Mouse (Mus musculus) testis, postnatal 14 days (tissue): ENCODE measurements at regions not wholly inside any gene's neighbourhood (a gene's known extent, or its start where the extent isn't known, plus 50 kb on each side); places are given as distances from the start of the nearest gene placed in this dataset.

Experiments used
- DNase-seq: peaks from one replicate; pipeline ENCODE4 v3.0.0; 2021; ENCODE audit warnings: low spot score

GRCm38 (mm10) chr1:111355435-111355834 is 378.1 kb upstream of the Cdh19 start:
- no peak for DNase-seq

- DNase-seq, result peak; percentile 55
Measured at GRCm38 (mm10) chr1:111337927-111338326, 360.5 kb upstream of the Cdh19 start.

- no peak for DNase-seq
Measured at GRCm38 (mm10) chr1:111302268-111302667, 324.9 kb upstream of the Cdh19 start.

GRCm38 (mm10) chr1:111286385-111286784 is 309.0 kb upstream of the Cdh19 start:
- DNase-seq, result no peak

- no peak for DNase-seq
Measured at GRCm38 (mm10) chr1:111285916-111286315, 308.5 kb upstream of the Cdh19 start.

- no peak for DNase-seq
Measured at GRCm38 (mm10) chr1:111242814-111243213, 265.4 kb upstream of the Cdh19 start.

GRCm38 (mm10) chr1:111242344-111242743 is 265.0 kb upstream of the Cdh19 start:
- DNase-seq, result no peak
